Mouse (Mus musculus): ENCODE measurements around the gene Wdr18.
A peak's percentile ranks its signal among the peaks of the same experiment; 100 is the strongest.

Wdr18 gene

DNA sequence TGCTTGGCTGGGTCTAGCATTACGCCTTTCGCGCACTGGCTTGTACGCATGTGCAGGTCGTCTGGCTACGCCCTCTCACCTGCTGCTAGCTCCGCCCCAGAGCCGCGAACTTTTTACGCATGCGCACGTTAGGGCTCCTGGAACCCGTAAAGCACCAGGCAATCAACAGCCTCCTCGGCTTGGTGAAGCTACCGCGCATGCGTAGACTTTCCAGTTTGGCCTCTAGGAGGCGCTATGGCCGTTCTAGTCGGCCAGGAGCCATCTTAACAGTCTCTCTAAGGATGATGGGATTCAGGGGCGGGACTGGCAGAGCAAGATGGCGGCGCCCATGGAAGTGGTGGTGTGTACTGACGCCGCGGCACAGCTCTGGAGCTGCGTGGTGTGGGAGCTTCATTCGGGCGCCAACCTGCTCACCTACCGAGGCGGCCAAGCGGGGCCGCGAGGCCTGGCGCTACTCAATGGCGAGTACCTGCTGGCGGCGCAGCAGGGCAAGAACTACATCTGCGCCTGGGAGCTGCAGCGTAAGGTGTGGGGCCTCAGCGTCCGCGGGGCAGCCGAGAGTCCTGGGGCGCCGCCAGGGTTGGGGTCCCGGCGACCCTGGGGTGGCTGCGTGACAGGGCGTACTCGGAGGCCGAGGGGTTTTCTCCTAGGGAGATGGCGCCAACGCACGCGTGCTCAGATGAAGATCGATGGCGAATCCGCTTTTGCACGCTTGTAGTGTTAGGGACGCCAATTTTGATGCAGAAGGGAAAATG, at the start of gene Wdr18:
Wdr18 (plus strand) TSS at position 306 of the 755 bp plus-strand sequence.
- peak; percentile 99 for DNase-seq (ENCODE audit: low spot score in 2 of 2)

DNA sequence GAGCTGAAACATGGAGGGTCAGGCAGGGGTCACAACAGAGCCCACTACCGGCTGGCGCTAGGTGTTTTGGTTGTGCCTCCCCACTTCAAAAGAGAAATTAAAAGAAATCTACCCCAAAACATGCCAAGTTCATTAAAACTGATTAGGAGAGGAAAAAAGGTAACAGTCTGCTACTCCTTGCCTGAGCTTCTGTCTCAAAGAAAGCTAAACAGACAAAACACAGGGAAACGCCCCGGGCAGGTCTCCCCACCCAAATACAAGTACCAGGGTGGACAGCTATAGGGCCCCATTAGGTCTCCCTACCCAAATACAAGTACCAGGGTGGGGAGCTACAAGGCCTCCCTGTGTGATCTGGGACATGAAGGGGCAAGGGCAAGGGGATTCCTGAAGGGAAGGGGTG, 49.4 kb upstream of the Wdr18 start, which contains the start of gene Gm26602:
Gm26602 (plus strand) TSS at position 301 of the 400 bp plus-strand sequence.
- no peak for DNase-seq (ENCODE audit: low spot score in 2 of 2)

DNA sequence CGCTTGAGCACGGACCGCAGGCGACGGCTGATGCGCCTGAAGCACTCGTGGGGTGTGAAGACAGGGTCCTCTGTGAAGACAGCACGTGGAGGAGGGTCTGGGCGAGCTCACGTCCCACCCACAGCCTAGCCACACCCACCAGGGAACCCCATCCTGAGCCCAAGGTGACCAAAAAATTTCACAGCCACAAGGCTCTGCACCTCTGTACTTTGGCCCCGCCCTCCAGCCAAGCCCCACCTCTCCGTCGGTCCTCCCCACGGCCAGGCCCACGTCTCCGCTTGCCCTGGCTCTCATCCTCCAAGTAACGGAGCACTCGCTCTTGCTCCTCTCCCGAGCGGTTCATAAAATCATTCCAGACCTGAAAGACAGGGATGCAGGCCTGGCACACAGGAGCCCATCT, 47.5 kb upstream of the Wdr18 start:
- DNase-seq (ENCODE audit: low spot score in 2 of 2): no peak

DNA sequence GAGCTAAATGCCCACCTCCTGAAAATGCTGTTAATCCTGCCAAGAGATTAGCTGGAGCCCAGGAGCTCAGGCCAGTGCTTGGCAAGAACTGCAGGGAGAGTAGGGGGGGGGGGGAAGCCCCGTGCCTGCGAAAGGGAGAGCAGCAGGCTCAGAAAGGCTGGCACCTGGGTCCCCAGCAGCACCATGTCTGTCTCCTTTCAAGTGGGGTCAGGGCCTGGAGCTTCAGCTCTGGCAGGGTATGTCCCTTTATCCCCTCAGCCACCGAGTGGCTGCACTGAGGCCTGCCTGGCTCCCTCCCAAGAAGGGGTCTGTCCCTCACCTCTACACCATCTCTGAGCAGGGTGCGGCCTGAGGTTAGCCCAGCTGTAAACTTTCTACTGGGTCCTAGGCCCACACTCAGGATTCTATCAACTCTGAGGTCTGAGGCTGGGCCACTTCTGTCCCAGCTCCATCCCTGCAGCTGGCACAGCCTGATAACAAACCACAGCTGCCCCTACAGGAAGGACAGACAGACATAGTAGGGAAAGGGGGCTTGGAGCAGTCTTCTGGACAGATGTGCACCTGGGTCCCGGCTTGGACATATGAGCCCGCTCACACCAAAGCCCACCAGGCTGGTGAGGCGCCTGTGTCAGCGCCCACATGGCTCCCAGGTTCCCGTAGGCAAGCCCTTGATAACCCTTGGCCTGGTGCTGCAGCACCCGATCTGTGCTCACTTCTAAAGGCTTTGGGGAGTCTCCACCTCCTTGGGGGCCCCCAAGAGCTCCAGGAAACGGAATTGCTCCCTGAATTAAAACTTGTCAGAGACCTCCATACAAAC, 45.6 kb upstream of the Wdr18 start:
- no peak for DNase-seq (ENCODE audit: low spot score in 2 of 2)

DNA sequence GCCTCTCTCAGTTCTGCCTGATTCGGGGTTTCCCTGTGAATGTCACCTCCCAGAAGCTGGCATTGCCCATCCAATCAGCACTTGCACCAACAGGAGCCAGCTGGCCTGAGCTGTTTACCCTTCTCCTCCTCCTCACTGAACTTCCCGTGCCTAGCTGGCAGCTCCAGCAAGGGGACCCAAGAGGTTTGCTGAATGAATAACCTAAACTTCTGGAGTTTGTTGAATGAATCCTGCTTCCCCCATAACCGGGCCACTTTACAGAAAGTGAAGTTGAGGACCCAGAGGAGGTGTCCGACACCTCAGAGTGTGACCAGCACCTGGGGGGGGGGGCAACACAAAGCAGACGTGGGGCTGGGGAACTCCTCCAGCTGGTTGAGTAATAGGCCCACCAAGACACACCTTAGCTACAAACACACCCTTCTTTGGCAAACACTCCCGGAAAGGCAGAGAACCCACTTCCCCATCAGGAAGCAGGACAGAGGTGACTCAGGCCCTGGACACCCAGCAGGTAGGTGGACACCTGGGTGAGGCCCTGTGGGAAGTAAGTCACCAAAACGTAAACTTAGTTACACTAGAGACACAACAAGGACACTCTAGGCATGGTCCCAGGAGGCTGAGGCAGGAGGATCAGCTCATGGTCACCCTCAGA, 44.9 kb upstream of the Wdr18 start:
- DNase-seq (ENCODE audit: low spot score in 2 of 2): no peak

DNA sequence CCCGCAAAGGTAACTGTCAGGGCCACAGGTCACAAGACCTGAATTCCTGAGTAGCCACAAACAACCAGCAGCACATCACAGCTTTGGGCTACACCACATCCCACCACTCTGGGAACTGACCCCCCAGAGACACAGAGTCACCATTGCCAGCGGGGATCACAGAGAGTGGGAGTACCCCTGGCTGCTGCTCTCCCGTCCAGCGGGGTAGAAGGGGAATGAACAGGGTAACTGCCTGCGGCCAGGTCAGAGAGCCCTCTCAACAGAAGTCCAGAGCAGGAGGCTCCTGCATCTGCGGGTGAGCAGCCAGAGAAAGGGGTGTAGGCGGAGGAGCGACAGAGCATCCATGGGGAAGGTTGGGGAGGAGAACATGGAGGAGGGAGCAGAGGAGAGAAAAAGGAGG, 43.9 kb upstream of the Wdr18 start:
- peak in 1 of 2 experiments; percentile 58 for DNase-seq (ENCODE audit: low spot score in 2 of 2)

DNA sequence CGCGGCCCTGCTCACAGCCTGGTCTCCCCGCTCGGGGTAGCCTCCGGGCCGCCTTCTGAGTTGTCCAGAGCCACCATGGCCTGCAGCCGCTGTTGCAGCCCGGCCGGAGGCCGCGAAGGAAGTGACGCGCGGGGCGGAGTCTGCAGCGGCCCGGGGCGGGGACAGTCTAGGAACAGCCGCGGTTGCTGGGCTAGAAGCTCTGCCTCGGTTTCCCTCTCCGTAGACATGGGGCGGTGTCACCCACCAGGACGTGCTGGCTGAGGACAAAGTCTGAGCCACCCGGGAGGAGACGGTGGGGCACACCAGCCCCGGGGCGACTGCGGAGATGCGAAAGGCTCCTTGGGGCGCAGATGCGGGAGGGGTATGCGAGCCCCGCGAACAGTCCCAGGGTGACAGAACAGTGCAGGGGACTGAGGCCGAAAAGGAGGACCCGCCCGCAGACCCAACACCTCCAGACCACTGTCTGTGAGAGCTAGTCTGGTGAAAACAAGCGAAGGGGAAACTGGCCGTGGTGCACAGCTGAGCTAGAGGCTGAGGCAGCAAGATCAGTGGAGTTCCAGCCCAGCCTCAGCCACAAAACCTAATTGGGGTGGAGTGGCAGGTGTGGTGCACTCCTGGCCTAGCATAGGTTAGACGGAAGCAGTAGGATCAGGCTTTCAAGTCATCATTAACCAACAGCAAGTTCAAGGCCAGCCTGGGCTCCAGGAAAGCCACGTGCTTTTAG, 43.0 kb upstream of the Wdr18 start, which contains the start of gene Kiss1r:
Kiss1r (plus strand) TSS at position 164 of the 724 bp plus-strand sequence.
- peak; percentile 88 to 90 for DNase-seq (ENCODE audit: low spot score in 2 of 2)

DNA sequence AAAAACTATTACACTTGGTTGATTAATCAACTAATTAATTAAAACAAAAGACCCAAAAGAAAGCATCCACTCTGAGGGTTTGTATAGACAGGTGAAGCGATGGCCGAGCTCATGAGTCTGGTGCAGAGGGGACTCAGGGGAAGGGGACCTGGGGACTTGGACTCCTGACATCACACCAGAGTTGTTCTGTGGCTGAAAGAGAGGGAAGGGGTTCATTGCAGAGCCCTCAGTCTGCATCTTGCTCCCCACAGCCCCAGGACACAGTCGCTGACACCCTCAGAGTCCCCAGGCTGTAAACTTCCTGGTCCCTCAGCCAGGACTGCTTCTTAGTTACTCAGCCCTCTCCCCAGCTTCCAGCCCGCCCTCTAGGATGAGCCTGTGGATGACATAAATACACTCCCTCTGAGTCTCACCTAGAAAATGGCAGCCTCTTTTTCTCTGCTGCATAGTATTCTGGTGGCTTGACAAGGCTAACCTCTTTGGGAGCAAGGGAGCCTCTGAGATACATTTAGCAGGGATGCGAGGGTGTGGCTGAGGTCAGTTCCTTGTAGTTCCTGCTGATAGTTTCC, 42.3 kb upstream of the Wdr18 start:
- DNase-seq (ENCODE audit: low spot score in 2 of 2): no peak

DNA sequence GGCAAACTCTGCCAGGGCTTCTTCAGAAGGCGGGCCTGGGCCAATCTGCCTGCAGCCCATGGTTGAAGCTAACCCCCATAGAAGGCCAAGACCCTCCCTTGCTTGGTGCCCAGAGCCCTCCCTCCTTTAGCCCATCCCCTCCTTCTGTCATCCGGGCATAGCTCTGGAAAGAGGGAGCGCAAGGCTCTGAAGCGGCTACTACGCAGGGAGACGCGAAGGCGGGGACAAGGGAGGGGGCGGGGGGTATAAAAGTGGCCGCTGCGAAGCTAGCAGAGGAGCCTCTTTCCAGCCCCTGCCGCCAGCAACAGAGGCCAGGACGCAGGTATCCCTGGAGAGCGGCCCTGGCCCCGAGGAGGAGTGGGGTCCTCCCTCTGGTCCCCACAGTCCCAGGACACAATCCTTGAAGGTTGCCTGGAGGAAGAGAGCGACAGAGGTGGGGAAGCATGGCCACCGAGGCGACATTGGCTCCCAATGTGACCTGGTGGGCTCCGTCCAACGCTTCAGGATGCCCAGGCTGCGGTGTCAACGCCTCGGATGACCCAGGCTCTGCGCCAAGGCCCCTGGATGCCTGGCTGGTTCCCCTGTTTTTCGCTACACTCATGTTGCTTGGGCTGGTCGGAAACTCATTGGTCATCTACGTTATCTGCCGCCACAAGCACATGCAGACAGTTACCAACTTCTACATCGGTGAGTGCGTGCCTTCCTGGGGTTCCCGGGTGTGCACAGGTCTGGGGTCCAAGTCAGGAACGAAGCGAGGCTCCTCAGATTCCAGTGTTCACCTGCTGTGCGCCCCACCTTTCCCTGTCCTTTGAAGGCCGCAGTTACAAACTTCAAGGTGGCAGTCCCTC, 41.5 kb upstream of the Wdr18 start:
- DNase-seq (ENCODE audit: low spot score in 2 of 2): no peak

DNA sequence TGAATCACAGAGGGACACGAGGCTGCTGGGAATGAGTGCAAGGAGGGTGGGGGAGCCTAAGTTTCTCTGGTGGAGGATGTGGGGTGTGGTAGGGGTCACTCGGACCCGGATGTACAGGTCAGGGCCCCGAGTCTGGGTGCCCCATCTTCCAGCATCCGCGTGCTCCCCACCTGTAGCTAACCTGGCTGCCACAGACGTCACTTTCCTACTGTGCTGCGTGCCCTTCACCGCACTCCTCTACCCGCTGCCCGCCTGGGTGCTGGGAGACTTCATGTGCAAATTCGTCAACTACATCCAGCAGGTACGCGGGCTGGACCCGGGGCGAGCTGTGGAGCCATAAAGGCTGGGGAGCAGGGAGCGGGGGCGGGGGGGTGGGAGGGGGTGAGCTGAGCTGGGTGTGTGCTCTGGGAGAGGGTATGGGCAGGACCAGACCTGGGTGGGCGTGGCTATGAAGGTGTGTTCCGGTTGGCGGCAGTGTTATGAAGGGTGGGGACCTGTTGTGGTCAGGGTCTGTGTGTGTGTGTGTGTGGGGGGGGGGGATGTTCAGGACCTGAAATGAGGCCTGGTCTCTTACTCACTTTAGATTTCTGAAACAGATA, 40.6 kb upstream of the Wdr18 start:
- DNase-seq (ENCODE audit: low spot score in 2 of 2): no peak

DNA sequence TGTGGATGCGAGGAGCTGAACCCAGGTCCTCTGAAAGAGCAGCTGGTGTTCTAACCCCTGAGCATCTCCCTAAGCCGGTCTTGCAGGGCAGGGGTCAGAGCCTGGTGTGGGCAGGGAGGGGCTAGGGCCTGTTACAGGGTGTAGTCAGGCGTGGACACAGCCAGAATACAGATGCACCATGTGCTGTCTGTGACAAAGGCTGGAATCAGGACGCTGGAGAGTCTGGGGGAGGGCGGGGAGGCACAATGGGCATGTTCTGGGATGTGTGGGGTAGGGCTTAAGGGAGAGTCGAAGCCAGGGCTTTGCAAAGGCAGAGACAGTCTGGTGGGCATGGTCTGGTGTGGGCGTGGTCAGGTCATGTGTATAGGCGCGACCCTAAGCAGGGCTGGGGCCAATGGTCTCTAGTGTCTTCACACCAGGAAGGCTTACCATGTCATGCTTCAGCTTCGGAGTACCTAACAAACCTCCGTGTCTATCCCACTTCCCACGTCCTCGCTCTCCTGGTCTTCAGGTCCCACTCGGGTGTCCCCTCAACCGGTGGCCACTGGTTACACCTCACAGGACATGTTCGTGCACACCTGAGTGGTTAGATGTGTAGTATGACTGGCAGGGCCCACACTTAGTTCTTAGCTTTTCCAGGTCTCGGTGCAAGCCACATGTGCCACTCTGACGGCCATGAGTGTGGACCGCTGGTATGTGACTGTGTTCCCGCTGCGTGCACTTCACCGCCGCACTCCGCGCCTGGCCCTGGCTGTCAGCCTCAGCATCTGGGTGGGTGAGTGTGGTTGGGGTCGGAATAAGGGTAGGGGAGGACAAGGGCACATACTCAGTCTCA, 39.7 kb upstream of the Wdr18 start:
- no peak for DNase-seq (ENCODE audit: low spot score in 2 of 2)

DNA sequence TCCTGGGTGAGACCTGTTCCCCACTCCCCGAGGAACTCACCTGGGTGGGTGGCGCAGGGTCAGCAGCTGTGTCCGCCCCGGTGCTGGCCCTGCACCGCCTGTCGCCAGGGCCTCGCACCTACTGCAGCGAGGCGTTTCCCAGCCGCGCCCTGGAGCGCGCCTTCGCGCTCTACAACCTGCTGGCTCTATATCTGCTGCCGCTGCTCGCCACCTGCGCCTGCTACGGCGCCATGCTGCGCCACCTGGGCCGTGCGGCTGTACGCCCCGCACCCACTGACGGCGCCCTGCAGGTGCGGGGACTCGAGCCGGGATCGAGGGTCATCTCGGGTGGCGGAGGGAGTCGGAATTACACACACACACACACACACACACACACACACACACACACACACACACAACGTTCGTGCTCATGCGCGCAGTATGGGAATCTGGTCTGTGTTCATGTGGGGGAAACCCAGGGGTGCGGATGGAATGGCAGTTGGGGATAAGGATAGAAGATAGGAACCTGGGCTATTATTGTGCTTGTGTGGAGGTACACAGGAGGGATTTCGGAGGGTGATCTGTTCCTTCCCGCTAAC, 38.9 kb upstream of the Wdr18 start, which contains the start of gene R3hdm4:
R3hdm4 (minus strand) TSS at position 251 of the 578 bp plus-strand sequence.
- DNase-seq (ENCODE audit: low spot score in 2 of 2): no peak

DNA sequence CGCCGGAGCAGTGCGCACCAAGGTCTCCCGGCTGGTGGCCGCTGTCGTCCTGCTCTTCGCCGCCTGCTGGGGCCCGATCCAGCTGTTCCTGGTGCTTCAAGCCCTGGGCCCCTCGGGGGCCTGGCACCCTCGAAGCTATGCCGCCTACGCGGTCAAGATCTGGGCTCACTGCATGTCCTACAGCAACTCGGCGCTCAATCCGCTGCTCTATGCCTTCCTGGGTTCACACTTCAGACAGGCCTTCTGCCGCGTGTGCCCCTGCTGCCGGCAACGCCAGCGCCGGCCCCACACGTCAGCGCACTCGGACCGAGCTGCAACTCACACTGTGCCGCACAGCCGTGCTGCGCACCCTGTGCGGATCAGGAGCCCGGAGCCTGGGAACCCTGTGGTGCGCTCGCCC, 38.4 kb upstream of the Wdr18 start:
- no peak for DNase-seq (ENCODE audit: low spot score in 2 of 2)

DNA sequence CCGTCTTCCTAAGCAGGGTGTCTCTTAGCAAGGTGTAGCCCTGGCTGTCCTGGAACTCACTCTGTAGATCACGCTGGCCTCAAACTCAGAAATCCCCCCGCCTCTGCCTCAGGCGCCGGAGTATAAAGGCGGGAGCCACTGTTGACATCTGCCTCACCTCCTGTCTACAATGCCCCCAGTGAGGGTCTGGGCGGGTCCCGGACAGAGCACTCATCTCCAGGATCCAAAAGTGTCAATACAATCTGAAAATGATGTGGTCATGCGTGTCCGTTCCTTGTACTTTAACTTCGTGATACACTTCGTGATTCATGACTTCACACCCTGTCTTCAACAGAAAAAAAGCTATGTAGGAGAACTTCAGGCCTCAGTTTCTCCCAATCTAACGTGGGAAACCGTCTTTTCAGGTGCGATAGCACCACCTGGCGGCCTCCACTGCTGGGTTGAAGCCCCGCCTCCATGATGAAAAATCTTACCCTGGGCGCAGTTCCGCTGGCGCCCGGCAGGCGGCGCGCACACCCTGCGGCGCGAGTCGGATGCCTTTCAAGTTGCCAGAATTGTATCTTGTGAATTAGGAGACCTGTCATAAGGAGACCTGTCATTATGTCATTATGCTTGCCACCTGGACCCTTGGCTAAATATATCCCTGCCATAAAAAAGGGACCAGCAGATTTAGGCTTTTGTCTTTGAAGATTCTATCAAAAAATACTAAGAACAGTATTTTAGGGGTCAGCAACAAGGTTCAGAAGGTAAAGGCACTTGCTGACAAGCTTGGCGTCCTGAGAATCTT, 34.8 kb upstream of the Wdr18 start:
- DNase-seq (ENCODE audit: low spot score in 2 of 2): peak; percentile 91 to 94

DNA sequence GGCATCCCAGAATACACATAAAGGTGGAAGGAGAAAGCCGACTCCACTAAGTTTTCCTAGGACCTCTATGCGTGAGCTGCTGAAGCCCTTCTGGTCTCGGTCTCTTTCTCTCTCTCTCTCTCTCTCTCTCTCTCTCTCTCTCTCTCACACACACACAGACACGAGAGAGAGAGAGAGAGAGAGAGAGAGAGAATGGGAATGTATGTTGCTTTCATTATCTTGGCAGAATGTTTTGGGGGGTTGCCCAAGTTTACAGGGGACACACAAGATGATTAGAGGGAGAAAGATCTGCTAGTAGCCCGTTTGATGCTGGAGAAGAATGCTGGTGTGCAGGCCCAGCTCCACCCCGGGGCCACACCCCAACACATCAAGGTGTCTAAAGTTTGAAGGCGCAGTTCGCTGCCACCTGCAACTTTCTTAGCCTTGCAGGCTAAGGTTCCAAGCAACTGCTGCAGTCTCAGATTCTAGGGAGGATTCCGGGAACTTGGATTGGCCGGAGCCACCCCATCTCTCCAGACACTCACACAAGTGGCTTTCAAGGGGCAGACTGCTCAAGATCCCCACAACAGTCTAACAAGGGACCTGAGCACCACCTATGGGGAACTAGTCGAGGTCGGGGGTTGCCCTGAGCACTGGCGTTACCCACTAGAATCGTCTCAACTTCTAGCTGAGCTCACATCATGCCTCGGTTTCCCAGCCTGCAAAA, 34.0 kb upstream of the Wdr18 start:
- DNase-seq (ENCODE audit: low spot score in 2 of 2): peak in 1 of 2 experiments; percentile 36

DNA sequence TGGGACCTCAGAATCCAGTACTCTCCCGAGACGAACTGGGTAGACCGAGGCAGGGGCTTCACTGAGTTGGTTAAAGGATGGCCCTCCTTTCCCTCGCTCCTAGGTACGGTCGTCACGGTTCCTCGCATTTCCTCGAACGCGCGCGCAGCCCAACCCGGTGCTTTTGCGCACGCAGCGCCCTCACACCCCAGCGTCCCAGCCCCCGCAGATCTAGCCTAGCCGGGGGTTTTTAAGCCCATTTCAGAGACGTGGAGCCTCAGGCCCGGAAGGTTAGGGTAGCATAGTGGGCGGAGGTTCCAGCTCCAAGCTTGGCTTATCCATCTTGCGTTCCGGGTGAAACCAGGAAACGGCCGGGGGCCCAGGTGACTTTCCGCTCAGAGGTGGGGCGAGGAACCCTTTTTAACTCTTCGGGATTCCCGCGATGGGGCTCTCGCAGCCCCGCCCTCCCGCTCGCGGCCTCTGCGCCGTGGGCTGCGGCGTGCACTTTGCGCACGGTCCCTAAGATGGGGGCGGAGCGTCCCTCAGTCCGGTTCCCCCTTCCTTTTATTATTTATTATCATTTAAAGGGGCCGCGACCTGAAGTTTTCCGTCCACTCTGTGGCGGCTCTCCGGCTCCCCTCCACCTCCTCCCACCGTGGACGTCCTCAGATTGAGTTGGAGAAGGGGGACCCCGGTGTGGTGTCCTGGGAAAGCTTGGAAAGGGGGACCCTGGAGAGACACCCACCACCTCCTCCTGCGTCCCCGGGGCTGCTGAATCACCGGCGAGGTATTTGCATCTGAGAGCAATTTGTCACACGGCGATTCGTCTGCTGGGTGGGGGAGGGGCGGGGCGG, 33.2 kb upstream of the Wdr18 start, which contains the start of gene Arid3a:
Arid3a (plus strand) TSS at position 553 of the 833 bp plus-strand sequence.
- DNase-seq (ENCODE audit: low spot score in 2 of 2): peak; percentile 90 to 91

Data from right cerebral cortex, postnatal 10 days (tissue).